Mouse (Mus musculus): Measurements from ENCODE around the gene Sirt4. TPM values are rescaled to one million over a fixed set of nuclear protein-coding genes. Genes with fewer than 3 reads are reported as not detected.
"Not testable (repeated sequence)": the region's sequence is repeated elsewhere in the genome, so short reads cannot be mapped to it uniquely, and the experiment has no call there.

Sirt4 gene
- polyA plus RNA-seq, 1 experiment: 22.2 TPM

DNA sequence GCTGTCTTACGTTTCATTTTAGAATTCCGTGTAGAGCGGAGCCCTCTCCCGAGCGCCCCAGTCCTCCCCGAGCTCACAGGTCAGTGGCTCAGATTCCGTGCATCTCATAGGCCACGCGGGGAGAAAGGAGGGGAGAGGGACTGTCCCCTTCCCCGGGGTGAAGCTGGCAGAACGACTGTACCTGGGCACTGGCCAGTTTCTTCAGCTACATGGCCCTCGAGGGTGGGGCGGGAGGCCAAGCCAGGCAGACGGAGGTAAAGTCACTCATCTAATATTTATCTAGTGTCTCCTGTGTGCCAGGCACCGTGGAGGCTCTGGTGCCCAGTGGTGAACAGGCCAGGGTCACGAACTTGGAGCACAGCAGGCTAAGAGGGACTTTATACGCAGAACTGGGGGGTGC is 37.4 kb downstream of the Sirt4 start:
- no peak overlapping the region for H3K27ac ChIP-seq (ENCODE audit: insufficient read depth, low read length)
- H3K4me3 ChIP-seq (ENCODE audit: low read depth, low read length): no peak overlapping the region
- H3K9me3 ChIP-seq (replicated peaks; ENCODE audit: control insufficient read depth, insufficient read depth, low read length, poor library complexity, severe bottlenecking): no peaks in the 10 kb centered on the region
- peaks cover 6% of the 10 kb centered on the region for H3K4me1 ChIP-seq (ENCODE audit: control insufficient read depth, insufficient read depth, low read length)
- TF ChIP-seq POLR2A (IDR thresholded peaks at IDR 0.05; ENCODE audit: insufficient read depth, low read length) (no peak), EP300 (IDR thresholded peaks at IDR 0.05; ENCODE audit: insufficient read depth, low read depth, low read length) (no peak), CTCF (IDR thresholded peaks at IDR 0.05; ENCODE audit: low read depth, low read length) (no peak)
- no peak overlapping the region; the same call in 1 of the 2 replicates for H3K9ac ChIP-seq (ENCODE audit: low read depth, poor library complexity, severe bottlenecking)
- H3K27me3 ChIP-seq (ENCODE audit: control insufficient read depth, insufficient read depth, low read length, poor library complexity, severe bottlenecking): no peaks in the 10 kb centered on the region
- H3K36me3 ChIP-seq (ENCODE audit: control insufficient read depth, insufficient read depth, low read length, poor library complexity, severe bottlenecking): no peaks in the 10 kb centered on the region

DNA sequence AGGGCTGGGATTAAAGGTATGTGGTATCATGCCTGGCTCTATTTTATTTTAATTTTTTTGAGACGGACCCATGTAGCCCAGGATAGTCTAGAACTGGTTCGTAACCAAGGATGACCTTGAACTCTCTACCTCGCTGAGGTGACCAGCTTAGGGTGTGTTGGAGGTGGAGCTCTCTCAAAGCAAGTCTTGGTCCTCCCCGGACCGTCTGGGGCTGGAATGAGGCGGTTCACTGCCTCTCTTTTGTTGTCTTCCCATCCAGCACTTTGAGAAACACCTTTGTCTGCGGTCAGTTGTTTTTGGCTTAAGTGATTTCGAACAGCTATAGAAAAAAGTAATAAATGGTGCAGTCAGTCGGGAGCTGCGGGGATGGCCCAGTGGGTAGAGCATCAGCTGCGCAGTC is 40.4 kb downstream of the Sirt4 start:
- TF ChIP-seq EP300 (IDR thresholded peaks at IDR 0.05; ENCODE audit: insufficient read depth, low read depth, low read length) (peak; percentile 96), CTCF (IDR thresholded peaks at IDR 0.05; ENCODE audit: low read depth, low read length) (no peak)
- no peaks in the 10 kb centered on the region for H3K36me3 ChIP-seq (ENCODE audit: control insufficient read depth, insufficient read depth, low read length, poor library complexity, severe bottlenecking)
- H3K27me3 ChIP-seq (ENCODE audit: control insufficient read depth, insufficient read depth, low read length, poor library complexity, severe bottlenecking): no peaks in the 10 kb centered on the region
- H3K27ac ChIP-seq (ENCODE audit: insufficient read depth, low read length): peak overlapping the region; percentile 72
- H3K4me3 ChIP-seq (ENCODE audit: low read depth, low read length): 0 out of 2 replicates have a peak overlapping the region, but pooled peaks have one; percentile 5
- peak overlapping the region; percentile 28; the same call in 1 of the 2 replicates for H3K9ac ChIP-seq (ENCODE audit: low read depth, poor library complexity, severe bottlenecking)
- peaks cover 7% of the 10 kb centered on the region for H3K4me1 ChIP-seq (ENCODE audit: control insufficient read depth, insufficient read depth, low read length)
- H3K9me3 ChIP-seq (replicated peaks; ENCODE audit: control insufficient read depth, insufficient read depth, low read length, poor library complexity, severe bottlenecking): no peaks in the 10 kb centered on the region

DNA sequence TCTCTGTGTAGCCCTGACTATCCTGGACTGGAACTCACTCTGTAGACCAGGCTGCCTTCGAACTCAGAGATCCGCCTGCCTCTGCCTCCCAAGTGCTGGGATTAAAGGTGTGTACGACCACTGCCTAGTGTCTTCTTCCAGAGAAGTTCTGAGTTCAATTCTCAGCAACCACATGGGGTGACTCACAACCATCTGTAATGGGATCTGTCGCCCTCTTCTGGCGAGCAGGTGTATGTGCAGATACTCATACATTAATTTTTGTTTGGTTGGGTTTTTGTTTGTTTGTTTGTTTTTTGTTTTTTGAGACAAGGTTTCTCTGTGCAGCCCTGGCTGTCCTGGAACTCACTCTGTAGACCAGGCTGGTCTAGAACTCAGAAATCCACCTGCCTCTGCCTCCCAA is 41.9 kb downstream of the Sirt4 start:
- not testable (repeated sequence) for H3K27me3 ChIP-seq (ENCODE audit: control insufficient read depth, insufficient read depth, low read length, poor library complexity, severe bottlenecking); H3K9ac ChIP-seq (ENCODE audit: low read depth, poor library complexity, severe bottlenecking); H3K36me3 ChIP-seq (ENCODE audit: control insufficient read depth, insufficient read depth, low read length, poor library complexity, severe bottlenecking); H3K4me3 ChIP-seq (ENCODE audit: low read depth, low read length); H3K9me3 ChIP-seq (replicated peaks; ENCODE audit: control insufficient read depth, insufficient read depth, low read length, poor library complexity, severe bottlenecking); H3K27ac ChIP-seq (ENCODE audit: insufficient read depth, low read length)
- peak; percentile 24 for TF ChIP-seq CTCF (IDR thresholded peaks at IDR 0.05; ENCODE audit: low read depth, low read length)
- H3K4me1 ChIP-seq (ENCODE audit: control insufficient read depth, insufficient read depth, low read length): peaks cover 13% of the 10 kb centered on the region

DNA sequence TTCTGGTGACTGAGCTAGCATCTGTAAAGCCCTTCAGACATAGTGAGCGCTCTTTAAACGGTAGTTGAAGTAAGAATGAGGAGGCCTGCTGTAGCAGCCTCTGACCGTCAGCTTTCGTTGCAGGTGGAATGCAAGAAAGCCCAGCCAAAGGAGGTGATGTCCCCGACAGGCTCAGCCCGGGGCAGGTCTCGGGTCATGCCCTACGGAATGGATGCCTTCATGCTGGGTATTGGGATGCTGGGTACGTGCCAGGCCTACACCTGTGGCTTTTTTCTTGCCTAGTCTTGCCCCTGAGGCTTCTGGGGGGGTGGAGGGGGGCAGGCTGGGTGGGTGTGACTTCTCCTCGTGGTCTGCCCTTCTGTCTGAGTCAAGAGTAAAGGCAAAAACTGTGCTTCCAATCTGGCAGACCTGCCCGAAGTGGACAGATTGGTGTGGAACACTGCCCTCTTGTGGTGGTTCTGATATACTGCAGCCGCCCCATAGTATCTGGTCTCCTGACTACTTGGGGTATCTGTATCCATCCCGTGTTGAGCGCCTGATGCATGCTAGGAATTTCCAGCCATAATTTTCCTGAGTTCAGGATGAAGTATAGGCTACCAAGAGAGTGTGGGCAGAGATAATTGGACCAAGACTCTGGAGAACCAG is 43.2 kb downstream of the Sirt4 start:
- peaks cover 18% of the 10 kb centered on the region for H3K4me1 ChIP-seq (ENCODE audit: control insufficient read depth, insufficient read depth, low read length)
- H3K9ac ChIP-seq (ENCODE audit: low read depth, poor library complexity, severe bottlenecking): no peak overlapping the region
- no peak overlapping the region for H3K27ac ChIP-seq (ENCODE audit: insufficient read depth, low read length)
- H3K27me3 ChIP-seq (ENCODE audit: control insufficient read depth, insufficient read depth, low read length, poor library complexity, severe bottlenecking): no peaks in the 10 kb centered on the region
- no peak for TF ChIP-seq POLR2A (IDR thresholded peaks at IDR 0.05; ENCODE audit: insufficient read depth, low read length)
- peak; percentile 87 for TF ChIP-seq CTCF (IDR thresholded peaks at IDR 0.05; ENCODE audit: low read depth, low read length)
- no peak for TF ChIP-seq EP300 (IDR thresholded peaks at IDR 0.05; ENCODE audit: insufficient read depth, low read depth, low read length)
- no peaks in the 10 kb centered on the region for H3K9me3 ChIP-seq (replicated peaks; ENCODE audit: control insufficient read depth, insufficient read depth, low read length, poor library complexity, severe bottlenecking)
- H3K36me3 ChIP-seq (ENCODE audit: control insufficient read depth, insufficient read depth, low read length, poor library complexity, severe bottlenecking): no peaks in the 10 kb centered on the region
- no peak overlapping the region for H3K4me3 ChIP-seq (ENCODE audit: low read depth, low read length)

DNA sequence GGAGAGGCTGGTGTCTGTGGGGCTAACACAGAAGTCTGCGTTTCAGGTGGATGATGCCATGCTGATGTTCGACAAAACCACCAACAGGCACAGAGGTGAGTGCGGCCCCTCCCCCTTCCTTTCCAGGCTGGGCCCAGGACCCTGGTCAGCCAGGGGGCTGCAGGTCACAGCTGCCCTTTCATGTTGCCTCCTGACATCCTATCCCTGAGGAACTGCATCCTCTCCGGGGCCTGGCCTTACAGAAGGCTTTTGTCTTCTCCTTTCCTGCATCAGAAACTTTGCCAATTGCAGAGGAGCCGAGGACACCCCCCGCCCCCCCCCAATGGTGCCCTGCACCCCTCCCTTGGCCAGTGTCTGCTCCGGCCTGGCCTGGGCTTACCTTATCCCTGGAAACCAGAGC is 45.9 kb downstream of the Sirt4 start:
- Histone ChIP-seq H3K9me3 (replicated peaks; ENCODE audit: control insufficient read depth, insufficient read depth, low read length, poor library complexity, severe bottlenecking) (no peaks in the 10 kb centered on the region), H3K27me3 (ENCODE audit: control insufficient read depth, insufficient read depth, low read length, poor library complexity, severe bottlenecking) (no peaks in the 10 kb centered on the region), H3K27ac (ENCODE audit: insufficient read depth, low read length) (peak overlapping the region; percentile 33; the same call in 1 of the 2 replicates), H3K36me3 (ENCODE audit: control insufficient read depth, insufficient read depth, low read length, poor library complexity, severe bottlenecking) (no peaks in the 10 kb centered on the region), H3K4me1 (ENCODE audit: control insufficient read depth, insufficient read depth, low read length) (peaks cover 18% of the 10 kb centered on the region), H3K9ac (ENCODE audit: low read depth, poor library complexity, severe bottlenecking) (no peak overlapping the region), H3K4me3 (ENCODE audit: low read depth, low read length) (no peak overlapping the region)
- TF ChIP-seq POLR2A (IDR thresholded peaks at IDR 0.05; ENCODE audit: insufficient read depth, low read length): no peak
- no peak for TF ChIP-seq CTCF (IDR thresholded peaks at IDR 0.05; ENCODE audit: low read depth, low read length)
- no peak for TF ChIP-seq EP300 (IDR thresholded peaks at IDR 0.05; ENCODE audit: insufficient read depth, low read depth, low read length)

DNA sequence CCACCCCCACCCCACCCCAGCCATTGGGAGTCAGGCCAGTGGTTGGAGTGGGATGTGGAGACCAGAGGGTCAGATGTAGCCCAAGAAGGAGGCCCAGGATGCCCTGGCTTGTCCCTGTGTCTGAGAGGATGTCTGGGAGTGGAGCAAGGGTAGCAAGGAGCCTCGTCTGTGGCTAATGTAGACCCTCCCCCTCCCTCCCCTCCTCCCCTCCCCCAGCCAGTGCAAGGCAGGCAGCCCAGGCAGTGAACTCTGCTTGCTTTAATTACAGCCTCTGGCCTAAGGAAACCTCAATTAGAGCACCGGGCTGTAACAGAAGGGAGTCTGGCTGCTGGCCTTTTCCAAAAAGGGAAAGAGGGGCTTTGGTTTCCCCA is 46.6 kb downstream of the Sirt4 start:
- 0 out of 2 replicates have a peak, but pooled peaks have one; percentile 5 for TF ChIP-seq EP300 (IDR thresholded peaks at IDR 0.05; ENCODE audit: insufficient read depth, low read depth, low read length)
- no peak for TF ChIP-seq POLR2A (IDR thresholded peaks at IDR 0.05; ENCODE audit: insufficient read depth, low read length)
- Histone ChIP-seq H3K9ac (ENCODE audit: low read depth, poor library complexity, severe bottlenecking) (0 out of 2 replicates have a peak overlapping the region, but pooled peaks have one; percentile 12), H3K4me1 (ENCODE audit: control insufficient read depth, insufficient read depth, low read length) (peaks cover 22% of the 10 kb centered on the region), H3K36me3 (ENCODE audit: control insufficient read depth, insufficient read depth, low read length, poor library complexity, severe bottlenecking) (no peaks in the 10 kb centered on the region), H3K4me3 (ENCODE audit: low read depth, low read length) (no peak overlapping the region), H3K27ac (ENCODE audit: insufficient read depth, low read length) (peak overlapping the region; percentile 33; the same call in 1 of the 2 replicates), H3K9me3 (replicated peaks; ENCODE audit: control insufficient read depth, insufficient read depth, low read length, poor library complexity, severe bottlenecking) (no peaks in the 10 kb centered on the region), H3K27me3 (ENCODE audit: control insufficient read depth, insufficient read depth, low read length, poor library complexity, severe bottlenecking) (no peaks in the 10 kb centered on the region)

Data from ES-Bruce4 (cell line).